ENCODE assay signal across 9 mouse cellular contexts in genomic region chr3:142168251-142168862, GRCm38 (mm10). TPM values are rescaled to one million over a fixed set of nuclear protein-coding genes. Genes with fewer than 3 reads are reported as not detected.
DNase-seq lines count a peak whose midpoint lies in the region; ATAC-seq and TF ChIP-seq lines count a peak whose summit lies in the region.
"Had no signal": no experiment of that assay in that cellular context is flagged by ENCODE, and none has a peak within 500 bp of the region (broad histone marks: within the 10 kb centered on the region; RNA-seq: fewer than 3 reads in every experiment).

No protein-coding gene starts in this region.

- intact Hi-C loops in left cerebral cortex, postnatal 10 days (cut with DNase I), result loop anchor here (5.0 kb wide), 2 partner anchors 136 to 281 kb away; no protein-coding TSS in a partner anchor

- peaks cover 17% of the 10 kb centered on the region; the same call in 1 of the 2 replicates for H3K4me1 ChIP-seq in kidney, embryonic 14.5 days (ENCODE audit: control insufficient read depth, insufficient read depth, low read length)
- H3K4me1 ChIP-seq in cortical plate, adult 2 months (ENCODE audit: control insufficient read depth, insufficient read depth, low read length), result no peaks in the 10 kb centered on the region
- H3K4me1 ChIP-seq in hindbrain, embryonic 14.5 days (replicated peaks; ENCODE audit: control insufficient read depth, insufficient read depth, low read length), result peaks cover 5% of the 10 kb centered on the region; the same call in 1 of the 2 replicates
- H3K4me1 ChIP-seq in midbrain, embryonic 14.5 days (ENCODE audit: control insufficient read depth, insufficient read depth, low read length), result no peaks in the 10 kb centered on the region

- ATAC-seq in kidney, embryonic 14.5 days (ENCODE audit: low FRiP score, low TSS enrichment), result no peak; the same call in 1 of the 2 replicates
- ATAC-seq in hindbrain, embryonic 14.5 days (ENCODE audit: low FRiP score), result no peak
- no peak; the same call in 1 of the 2 replicates for ATAC-seq in midbrain, embryonic 14.5 days (ENCODE audit: low FRiP score, low TSS enrichment)

- 7% methylated on average over 9 of the region's 9 CpGs for WGBS in kidney, embryonic 14.5 days
- WGBS in hindbrain, embryonic 14.5 days, result 9% methylated on average over 9 of the region's 9 CpGs
- WGBS in midbrain, embryonic 14.5 days, result 7% methylated on average over 9 of the region's 9 CpGs

- H3K4me3 ChIP-seq in kidney, embryonic 14.5 days (ENCODE audit: low read length), result peak overlapping the region; percentile 74
- H3K4me3 ChIP-seq in cortical plate, adult 2 months (ENCODE audit: insufficient read depth, low read length), result peak overlapping the region; percentile 49
- peak overlapping the region; percentile 61 for H3K4me3 ChIP-seq in hindbrain, embryonic 14.5 days (replicated peaks; ENCODE audit: low read length)
- peak overlapping the region; percentile 55 for H3K4me3 ChIP-seq in midbrain, embryonic 14.5 days (replicated peaks; ENCODE audit: low read depth, low read length)

- H3K27ac ChIP-seq in kidney, embryonic 14.5 days (ENCODE audit: low read depth, low read length), result peak overlapping the region; percentile 64
- no peak overlapping the region for H3K27ac ChIP-seq in cortical plate, adult 2 months (ENCODE audit: insufficient read depth, low read length)
- H3K27ac ChIP-seq in hindbrain, embryonic 14.5 days, result no peak overlapping the region
- H3K27ac ChIP-seq in midbrain, embryonic 14.5 days (replicated peaks; ENCODE audit: low read depth, low read length), result no peak overlapping the region

- H3K9ac ChIP-seq in kidney, embryonic 14.5 days (ENCODE audit: low read depth, low read length), result peak overlapping the region; percentile 82
- H3K9ac ChIP-seq in hindbrain, embryonic 14.5 days, result peak overlapping the region; percentile 60
- peak overlapping the region; percentile 53; the same call in 1 of the 2 replicates for H3K9ac ChIP-seq in midbrain, embryonic 14.5 days (replicated peaks; ENCODE audit: low read length)

- no peak for TF ChIP-seq POLR2A in cortical plate, adult 2 months (IDR thresholded peaks at IDR 0.05; ENCODE audit: extremely low read depth, insufficient read depth, low read length)

- no peak for TF ChIP-seq CTCF in cortical plate, adult 2 months (IDR thresholded peaks at IDR 0.05; ENCODE audit: extremely low read depth, insufficient read depth, low read length)

- H3K27me3 ChIP-seq in kidney, embryonic 14.5 days (ENCODE audit: control insufficient read depth, insufficient read depth, low read length), result peaks cover 5% of the 10 kb centered on the region; the same call in 1 of the 2 replicates
- H3K27me3 ChIP-seq in hindbrain, embryonic 14.5 days (ENCODE audit: control insufficient read depth, insufficient read depth, low read length), result peaks cover 13% of the 10 kb centered on the region
- H3K27me3 ChIP-seq in midbrain, embryonic 14.5 days (ENCODE audit: control insufficient read depth, insufficient read depth, low read length), result peaks cover 3% of the 10 kb centered on the region; the same call in 1 of the 2 replicates

- no peaks in the 10 kb centered on the region for H3K36me3 ChIP-seq in kidney, embryonic 14.5 days (ENCODE audit: control insufficient read depth, insufficient read depth, low read length)
- H3K36me3 ChIP-seq in hindbrain, embryonic 14.5 days (replicated peaks; ENCODE audit: control insufficient read depth, insufficient read depth), result no peaks in the 10 kb centered on the region
- no peaks in the 10 kb centered on the region for H3K36me3 ChIP-seq in midbrain, embryonic 14.5 days (ENCODE audit: control insufficient read depth, insufficient read depth, low read length)

- DNase-seq in kidney, postnatal 25 days, result no peak
- DNase-seq in hindbrain, embryonic 14.5 days (ENCODE audit: low spot score), result no peak
- DNase-seq in midbrain, embryonic 14.5 days, result no peak
- DNase-seq in spleen, postnatal 14 days (ENCODE audit: low spot score in 2 of 2), result no peak
- DNase-seq in left cerebral cortex, postnatal 10 days (ENCODE audit: extremely low spot score in 1 of 2, low spot score in 2 of 2), result no peak
- no peak for DNase-seq in testis, postnatal 10 days (ENCODE audit: low spot score)

- H3K4me2 ChIP-seq in kidney, embryonic 14.5 days (replicated peaks; ENCODE audit: low read depth, low read length), result peak overlapping the region; percentile 86
- peak overlapping the region; percentile 92 for H3K4me2 ChIP-seq in hindbrain, embryonic 14.5 days (replicated peaks)
- H3K4me2 ChIP-seq in midbrain, embryonic 14.5 days (ENCODE audit: low read length), result peak overlapping the region; percentile 85

- H3K9me3 ChIP-seq in kidney, embryonic 14.5 days (ENCODE audit: control insufficient read depth, low read length), result no peaks in the 10 kb centered on the region
- H3K9me3 ChIP-seq in hindbrain, embryonic 14.5 days (ENCODE audit: control insufficient read depth, low read length), result no peaks in the 10 kb centered on the region
- H3K9me3 ChIP-seq in midbrain, embryonic 14.5 days (ENCODE audit: control insufficient read depth, low read length), result no peaks in the 10 kb centered on the region

RNA-seq across cellular contexts. Expression of gene Bmpr1b, which starts 0.9 kb away (rescaled TPM):
- polyA plus RNA-seq in kidney, embryonic 14.5 days (2014; fragmentation: Nextera tagmentation; extraction: Ambion mirVana), result 4.8 and 12.3 TPM in 2 replicates
- polyA plus RNA-seq in cortical plate, adult 2 months (2012; rRNA removed), result 9.8 and 10.0 TPM in 2 replicates
- polyA plus RNA-seq in hindbrain, embryonic 14.5 days (2014; fragmentation: Nextera tagmentation; extraction: Ambion mirVana), result 4.1 and 5.2 TPM in 2 replicates
- polyA plus RNA-seq in midbrain, embryonic 14.5 days (2014; fragmentation: Nextera tagmentation; extraction: Ambion mirVana), result 2.9 and 4.2 TPM in 2 replicates
- total RNA-seq in left cerebral cortex, postnatal 10 days (2021), result 10 to 100 TPM; 10.8 to 11.6 TPM
- total RNA-seq: MEL had no signal
